Mouse (Mus musculus): ENCODE data around the gene Vars2.

Gene Vars2

DNA sequence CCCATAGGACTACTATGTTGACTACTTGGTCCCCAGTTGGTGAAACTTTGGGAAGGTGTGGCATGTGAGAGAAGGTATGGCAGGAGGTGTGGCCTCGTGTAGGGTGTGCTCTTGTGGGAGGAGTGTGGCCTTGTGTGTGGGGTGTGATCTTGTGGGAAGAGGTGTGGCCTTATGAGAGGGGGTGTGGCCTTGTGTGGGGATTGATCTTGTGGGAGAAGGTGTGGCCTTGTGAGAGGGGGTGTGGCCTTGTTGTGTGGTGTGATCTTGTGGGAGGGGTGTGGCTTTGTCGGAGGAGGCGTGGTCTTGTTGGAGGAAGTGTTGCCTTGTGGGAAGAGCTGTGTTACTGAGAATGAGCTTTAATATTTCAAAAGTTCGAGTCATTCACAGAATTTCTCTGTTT lies 50.3 kb downstream of the Vars2 start:
- DNase-seq: no peak

All from kidney, adult 8-10 months (tissue).